Mouse (Mus musculus) cerebellum, adult 2 months (tissue): Measurements from ENCODE around the gene 5730522E02Rik.

ENCODE experiments used
- CTCF ChIP-seq: fragments of 200-500 bp; IDR thresholded peaks from 2 replicates; pipeline ENCODE4 v1.5.1; 2011; ENCODE audit warnings: low read depth, mild to moderate bottlenecking, control low read depth, low read length, moderate library complexity, borderline replicate concordance; ENCODE audit not compliant: insufficient read depth
- POLR2A ChIP-seq: fragments of 200-500 bp; IDR thresholded peaks from 2 replicates; pipeline ENCODE4 v1.6.1; 2011; ENCODE audit warnings: low read length, control low read depth, borderline replicate concordance; ENCODE audit not compliant: insufficient read depth

- TF ChIP-seq POLR2A, result no peak
- TF ChIP-seq CTCF, result no peak
Measured at GRCm38 (mm10) chr11:26076335-26076734, 134.2 kb downstream of the 5730522E02Rik start.
